Mouse (Mus musculus) stomach, embryonic 15.5 days (tissue): ENCODE data around the gene Kcnk15. TPM values are rescaled to one million over a fixed set of nuclear protein-coding genes. Genes with fewer than 3 reads are reported as not detected.

Experiments used
- ATAC-seq: fragments of 200-750 bp; cut with Nextera tagmentation; 2 replicates; pipeline ENCODE4 v1.8.0; 2017; ENCODE audit warnings: low read depth, moderate number of reproducible peaks, moderate TSS enrichment; ENCODE audit not compliant: insufficient read depth, low FRiP score
- H3K27ac ChIP-seq: fragments of 300-500 bp; sonication (generic); 2 replicates; pipeline ENCODE4 v1.5.1; 2015; ENCODE audit warnings: mild to moderate bottlenecking, inconsistent platforms
- H3K27me3 ChIP-seq: fragments of 300-500 bp; sonication (generic); replicated peaks from 2 replicates; pipeline ENCODE4 v1.6.1; 2015; ENCODE audit warnings: inconsistent platforms
- H3K36me3 ChIP-seq: fragments of 300-500 bp; sonication (generic); 2 replicates; pipeline ENCODE4 v1.6.1; 2015; ENCODE audit warnings: inconsistent platforms
- H3K4me1 ChIP-seq: fragments of 300-500 bp; sonication (generic); 2 replicates; pipeline ENCODE4 v1.6.1; 2015; ENCODE audit warnings: inconsistent platforms
- H3K4me2 ChIP-seq: fragments of 300-500 bp; sonication (generic); 2 replicates; pipeline ENCODE4 v1.6.1; 2015; ENCODE audit warnings: mild to moderate bottlenecking, inconsistent platforms
- H3K4me3 ChIP-seq: fragments of 300-500 bp; sonication (generic); replicated peaks from 2 replicates; pipeline ENCODE4 v1.5.1; 2015; ENCODE audit warnings: inconsistent platforms
- H3K9ac ChIP-seq: fragments of 300-500 bp; sonication (generic); 2 replicates; pipeline ENCODE4 v1.6.1; 2015; ENCODE audit warnings: inconsistent platforms
- H3K9me3 ChIP-seq: fragments of 300-500 bp; sonication (generic); 2 replicates; pipeline ENCODE4 v1.6.1; 2016; ENCODE audit warnings: inconsistent platforms
- WGBS: fragments of 180-500 bp; shearing (Covaris S2); methylation state at CpG from one replicate; pipeline ENCODE4 v1.1.7; 2015; 5-methylcytosine and 5-hydroxymethylcytosine counted together
- polyA plus RNA-seq: library from polyadenylated mRNA; unstranded; fragments of >200 nt; fragmentation: Nextera tagmentation; extraction: Ambion mirVana; gene quantifications from 2 replicates; pipeline ENCODE4 v1.2.1, GENCODE M21; 2015

Kcnk15 gene
- not detected in 2 replicates for polyA plus RNA-seq

DNA sequence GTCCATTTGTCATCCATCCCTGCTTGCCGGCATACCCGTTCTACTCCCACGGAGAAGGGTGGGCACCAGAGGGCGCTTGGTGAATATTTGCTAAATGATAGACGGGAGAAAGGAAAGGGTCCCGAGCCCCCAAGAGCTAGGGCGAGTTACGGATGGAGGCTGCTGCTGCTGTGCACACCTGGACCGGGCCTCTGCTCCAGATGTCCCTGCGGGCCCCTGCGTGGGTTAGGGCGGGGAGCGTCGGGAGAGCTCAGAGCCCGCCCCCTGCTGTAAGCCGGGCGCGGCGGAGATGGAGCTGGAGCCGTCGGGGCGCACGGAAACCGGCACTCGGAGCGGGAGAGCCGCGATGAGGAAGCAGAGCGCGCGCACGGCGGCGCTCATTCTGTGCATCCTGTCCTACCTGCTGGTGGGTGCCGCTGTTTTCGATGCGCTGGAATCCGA is at the start of gene Kcnk15:
Kcnk15 (plus strand) TSS at position 191 of the 441 bp plus-strand sequence.
- H3K36me3 ChIP-seq: no peaks in the 10 kb centered on the region
- H3K4me1 ChIP-seq: peaks cover 11% of the 10 kb centered on the region; the same call in 1 of the 2 replicates
- H3K27me3 ChIP-seq: peaks cover 73% of the 10 kb centered on the region
- H3K27ac ChIP-seq: no peak within 1 kb of the TSS
- no peaks in the 10 kb centered on the region for H3K9me3 ChIP-seq
- WGBS: under 1% methylated on average over 38 of the region's 38 CpGs
- peak within 1 kb of the TSS; percentile 42 for H3K4me2 ChIP-seq
- peak within 1 kb of the TSS; percentile 19 for H3K4me3 ChIP-seq
- no peak for ATAC-seq
- no peak within 1 kb of the TSS for H3K9ac ChIP-seq

DNA sequence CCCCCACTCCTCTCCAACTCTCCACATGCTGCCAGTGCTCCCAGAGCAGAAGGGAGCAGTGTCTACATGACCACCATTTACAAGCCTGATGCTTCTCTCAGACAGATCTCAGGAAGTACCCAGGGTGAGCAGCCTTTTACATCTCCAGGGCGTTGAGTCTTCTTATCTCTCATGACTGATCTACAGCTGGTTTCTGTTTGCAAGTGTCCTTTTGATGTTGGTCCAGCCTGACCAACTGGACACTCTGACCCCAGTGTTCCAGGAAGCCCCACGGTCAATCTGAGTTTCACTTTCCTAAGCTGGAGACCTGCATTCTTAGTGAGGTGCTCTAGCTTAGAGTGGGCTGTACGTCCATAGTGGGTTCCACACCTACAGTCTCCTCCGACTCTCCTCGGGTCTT is 49.6 kb upstream of the Kcnk15 start:
- Histone ChIP-seq H3K4me1 (no peaks in the 10 kb centered on the region), H3K9me3 (no peaks in the 10 kb centered on the region), H3K27me3 (0 out of 2 replicates have a peak, but pooled peaks cover 3% of the 10 kb centered on the region), H3K36me3 (no peaks in the 10 kb centered on the region), H3K4me2 (no peak overlapping the region), H3K4me3 (no peak overlapping the region), H3K9ac (no peak overlapping the region), H3K27ac (no peak overlapping the region)
- ATAC-seq: no peak
- 64% methylated on average over 5 of the region's 5 CpGs for WGBS

DNA sequence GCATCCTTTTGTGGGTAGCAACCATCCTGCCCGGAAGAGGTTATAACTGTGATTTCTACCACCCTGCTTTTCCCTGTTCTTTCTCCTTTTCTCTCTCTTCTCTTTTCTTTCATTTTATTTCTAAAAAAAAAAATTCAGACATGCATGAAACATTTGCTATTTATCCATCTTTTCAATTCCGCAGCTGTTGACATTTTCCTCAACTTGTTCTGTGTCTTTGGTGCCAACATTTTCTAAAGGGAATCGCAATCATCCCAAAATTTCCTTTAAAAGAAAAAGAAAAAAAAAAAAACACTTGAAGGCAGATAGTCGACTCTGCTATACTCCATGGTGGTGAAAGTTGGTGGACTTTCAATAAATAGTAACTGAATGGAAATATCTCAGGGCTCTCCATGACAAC is 44.3 kb upstream of the Kcnk15 start:
- Histone ChIP-seq H3K27ac (no peak overlapping the region), H3K9ac (no peak overlapping the region), H3K27me3 (no peaks in the 10 kb centered on the region), H3K4me2 (no peak overlapping the region), H3K4me3 (no peak overlapping the region), H3K4me1 (no peaks in the 10 kb centered on the region), H3K9me3 (no peaks in the 10 kb centered on the region), H3K36me3 (no peaks in the 10 kb centered on the region)
- WGBS: 84% methylated on average over 4 of the region's 4 CpGs
- no peak for ATAC-seq

DNA sequence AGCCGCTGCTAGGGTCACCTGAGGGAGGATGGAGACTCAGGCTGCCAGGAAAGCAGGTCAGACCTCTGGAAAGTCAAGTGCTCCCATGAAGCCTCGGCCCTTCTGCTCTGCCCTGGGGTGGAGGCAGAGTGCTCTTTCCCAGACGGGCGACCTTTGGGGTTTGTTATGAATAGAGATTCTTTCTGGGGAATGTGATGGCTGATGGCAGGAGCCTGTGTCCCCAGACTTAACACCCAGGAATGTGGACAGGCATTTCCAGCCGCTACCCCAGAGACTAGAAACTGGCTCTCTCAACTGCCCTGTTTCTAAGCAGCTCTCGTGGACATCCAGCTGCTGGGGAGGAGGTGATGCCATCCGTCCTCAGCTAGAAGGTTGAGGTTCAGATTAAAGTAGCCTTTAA is 43.7 kb upstream of the Kcnk15 start:
- ATAC-seq: no peak
- no peak overlapping the region for H3K4me2 ChIP-seq

DNA sequence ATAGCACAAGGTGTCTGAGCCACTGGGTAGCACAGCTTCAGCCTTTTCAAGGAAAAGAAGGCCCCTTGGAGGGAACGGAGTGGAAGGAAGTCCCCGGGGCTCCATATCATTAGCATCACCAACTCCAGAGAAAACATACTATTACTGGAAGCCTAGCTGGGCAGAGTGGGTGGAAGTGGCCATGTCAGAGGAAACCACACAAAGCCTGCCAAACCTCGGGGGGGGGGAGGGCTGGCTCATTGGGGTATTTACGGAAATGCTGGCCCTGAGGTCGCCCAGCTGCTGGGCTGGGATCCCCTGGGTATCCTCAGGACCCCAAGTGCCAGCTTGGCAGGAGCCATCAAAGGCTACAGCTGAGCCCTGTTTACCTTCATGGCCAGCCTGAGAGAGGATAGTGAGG is 40.4 kb upstream of the Kcnk15 start:
- Histone ChIP-seq H3K9me3 (no peaks in the 10 kb centered on the region), H3K27ac (no peak overlapping the region), H3K9ac (no peak overlapping the region), H3K4me2 (no peak overlapping the region), H3K36me3 (no peaks in the 10 kb centered on the region), H3K27me3 (no peaks in the 10 kb centered on the region), H3K4me1 (no peaks in the 10 kb centered on the region), H3K4me3 (no peak overlapping the region)
- 63% methylated on average over 5 of the region's 5 CpGs for WGBS
- no peak for ATAC-seq

More for the DNA sequence above, 43.7 kb upstream of the Kcnk15 start:
- Histone ChIP-seq H3K36me3 (no peaks in the 10 kb centered on the region), H3K9ac (no peak overlapping the region), H3K27ac (no peak overlapping the region), H3K9me3 (no peaks in the 10 kb centered on the region), H3K4me1 (no peaks in the 10 kb centered on the region), H3K27me3 (no peaks in the 10 kb centered on the region), H3K4me3 (no peak overlapping the region)
- 45% methylated on average over 7 of the region's 7 CpGs for WGBS

DNA sequence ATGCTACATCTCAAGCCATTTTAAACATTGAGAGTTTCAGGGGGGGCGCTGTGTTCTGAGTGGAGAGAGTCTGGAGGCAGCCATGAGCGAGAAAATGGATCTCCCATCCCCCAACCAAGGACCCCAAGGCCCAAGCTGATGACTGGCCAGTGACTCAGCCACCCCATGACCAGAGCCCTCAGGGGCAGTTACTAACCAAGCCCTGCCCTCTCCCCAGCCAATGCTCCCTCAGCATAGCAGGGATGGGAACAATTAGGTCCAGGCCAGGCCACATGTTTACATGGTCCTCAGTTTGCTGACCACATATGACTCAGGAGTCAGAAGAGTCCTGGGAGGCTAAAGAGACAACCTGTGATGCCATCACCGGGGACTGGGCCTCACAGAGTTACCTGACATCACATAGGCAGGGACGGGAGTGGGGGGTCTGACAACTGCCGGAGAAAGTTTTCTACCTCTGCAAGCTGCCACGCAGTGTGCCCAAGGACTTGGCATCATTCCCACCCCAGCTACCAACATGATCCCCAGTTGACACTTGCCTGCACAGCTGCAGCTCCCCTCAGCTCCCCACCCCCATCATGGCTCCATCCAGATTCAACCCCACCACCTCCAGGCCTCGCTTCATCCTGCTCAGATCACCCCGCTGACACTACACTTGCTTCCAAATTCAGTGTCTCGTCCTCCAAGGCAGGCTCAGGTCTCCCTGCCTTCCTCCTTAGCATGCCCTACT is 38.5 kb upstream of the Kcnk15 start:
- Histone ChIP-seq H3K27me3 (no peaks in the 10 kb centered on the region), H3K36me3 (no peaks in the 10 kb centered on the region), H3K9me3 (no peaks in the 10 kb centered on the region), H3K4me2 (no peak overlapping the region), H3K9ac (no peak overlapping the region), H3K4me3 (no peak overlapping the region), H3K4me1 (no peaks in the 10 kb centered on the region), H3K27ac (no peak overlapping the region)
- 83% methylated on average over 9 of the region's 9 CpGs for WGBS
- no peak for ATAC-seq

DNA sequence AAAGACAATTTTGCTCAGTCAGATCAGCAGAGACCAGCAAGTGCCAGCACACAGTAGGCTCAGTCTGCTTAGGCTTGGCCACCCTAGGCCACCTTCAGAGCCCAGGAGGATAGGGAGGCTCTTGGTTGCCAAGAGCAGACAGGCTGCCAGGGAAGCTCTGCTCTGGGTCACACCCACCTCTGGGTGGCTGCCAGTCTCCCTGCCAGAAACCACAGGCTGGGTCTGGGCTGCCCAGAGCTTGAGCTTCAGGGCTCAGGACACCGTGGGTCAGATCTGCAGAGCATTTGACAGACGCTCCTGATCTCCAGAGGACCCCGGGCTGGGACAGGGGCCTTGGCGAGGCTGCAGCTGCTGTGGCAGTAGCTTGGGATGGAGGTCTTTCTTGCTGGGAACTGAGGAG is 32.8 kb upstream of the Kcnk15 start, which contains the start of gene Ccn5:
Ccn5 (plus strand) TSS at position 255 of the 400 bp plus-strand sequence.
- no peak within 1 kb of the TSS for H3K27ac ChIP-seq
- H3K4me1 ChIP-seq: no peaks in the 10 kb centered on the region
- H3K4me3 ChIP-seq: no peak within 1 kb of the TSS
- no peak within 1 kb of the TSS for H3K4me2 ChIP-seq
- ATAC-seq: no peak
- H3K27me3 ChIP-seq: no peaks in the 10 kb centered on the region
- no peaks in the 10 kb centered on the region for H3K36me3 ChIP-seq
- no peaks in the 10 kb centered on the region for H3K9me3 ChIP-seq
- H3K9ac ChIP-seq: no peak within 1 kb of the TSS
- 62% methylated on average over 4 of the region's 4 CpGs for WGBS

DNA sequence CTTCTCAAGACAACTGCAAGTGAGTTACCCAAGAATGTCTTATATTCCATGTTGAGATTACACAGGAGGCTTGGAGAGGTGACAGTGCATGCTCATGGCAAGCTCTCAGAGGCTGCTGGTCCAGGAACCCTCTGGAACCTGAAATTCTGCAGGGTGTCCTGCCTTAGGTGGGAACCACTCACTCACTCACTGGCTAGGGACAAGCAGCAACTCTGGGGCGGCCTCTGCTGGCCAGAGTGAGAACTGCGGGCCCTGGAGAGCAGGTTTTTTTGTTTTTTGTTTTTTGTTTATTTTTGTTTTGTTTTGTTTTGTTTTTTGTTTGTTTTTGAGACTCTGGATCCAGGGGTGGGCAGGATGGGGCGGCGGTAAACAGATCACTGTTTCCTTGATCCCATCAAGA is 30.2 kb upstream of the Kcnk15 start:
- ATAC-seq: no peak
- H3K9ac ChIP-seq: no peak overlapping the region

DNA sequence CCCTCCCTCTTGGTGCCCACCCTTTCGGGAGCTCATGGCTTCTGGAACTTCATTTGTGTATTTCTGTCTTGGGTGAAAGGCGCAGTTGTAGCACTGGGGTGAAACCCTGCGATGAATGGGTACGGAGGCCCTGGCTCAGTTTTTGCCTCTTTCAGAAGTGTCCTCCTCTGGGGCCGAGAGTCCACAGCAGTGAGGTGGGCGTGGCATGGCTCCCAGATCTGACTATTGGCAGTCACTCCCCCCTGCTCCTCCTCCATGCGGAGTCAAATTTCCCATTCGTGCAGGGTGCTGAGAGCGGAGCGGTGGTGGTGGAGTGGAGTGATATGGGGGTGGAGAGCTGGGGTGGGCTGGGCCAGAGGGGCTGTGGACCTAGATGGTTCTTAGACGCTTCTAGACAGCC is 29.7 kb upstream of the Kcnk15 start:
- H3K4me3 ChIP-seq: no peak overlapping the region
- H3K36me3 ChIP-seq: no peaks in the 10 kb centered on the region
- no peaks in the 10 kb centered on the region for H3K4me1 ChIP-seq
- H3K4me2 ChIP-seq: peak overlapping the region; percentile 33
- WGBS: 32% methylated on average over 11 of the region's 11 CpGs
- H3K9me3 ChIP-seq: no peaks in the 10 kb centered on the region
- no peak overlapping the region for H3K27ac ChIP-seq
- ATAC-seq: peak; percentile 69
- H3K27me3 ChIP-seq: no peaks in the 10 kb centered on the region
- no peak overlapping the region for H3K9ac ChIP-seq

More for the DNA sequence above, 30.2 kb upstream of the Kcnk15 start:
- H3K4me1 ChIP-seq: no peaks in the 10 kb centered on the region
- no peak overlapping the region for H3K27ac ChIP-seq
- no peak overlapping the region for H3K4me3 ChIP-seq
- no peaks in the 10 kb centered on the region for H3K9me3 ChIP-seq
- H3K4me2 ChIP-seq: peak overlapping the region; percentile 33
- H3K36me3 ChIP-seq: no peaks in the 10 kb centered on the region
- WGBS: 5% methylated on average over 4 of the region's 4 CpGs
- H3K27me3 ChIP-seq: no peaks in the 10 kb centered on the region

DNA sequence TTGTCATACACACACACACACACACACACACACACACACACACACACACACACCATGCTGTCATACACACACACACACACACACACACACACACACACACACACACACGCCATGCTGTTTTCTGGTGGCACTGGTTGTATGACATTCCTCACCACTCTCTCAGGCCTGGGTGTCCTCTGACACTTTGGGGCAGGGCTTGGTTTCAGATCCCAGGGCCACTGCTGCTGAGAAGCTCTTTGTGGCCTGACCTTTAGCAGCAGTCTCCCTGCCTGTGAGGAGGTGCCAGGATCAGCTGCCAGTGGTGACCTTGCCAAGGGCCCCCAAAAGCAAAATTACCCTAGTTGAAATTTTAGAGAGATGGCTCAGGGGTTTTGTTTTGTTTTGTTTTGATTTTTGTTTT is 27.6 kb upstream of the Kcnk15 start:
- H3K9me3 ChIP-seq: no peaks in the 10 kb centered on the region
- no peak for ATAC-seq
- no peaks in the 10 kb centered on the region for H3K36me3 ChIP-seq
- 63% methylated on average over 1 of the region's 1 CpGs for WGBS
- no peak overlapping the region for H3K9ac ChIP-seq
- H3K27ac ChIP-seq: no peak overlapping the region
- H3K27me3 ChIP-seq: no peaks in the 10 kb centered on the region
- no peaks in the 10 kb centered on the region for H3K4me1 ChIP-seq
- no peak overlapping the region for H3K4me2 ChIP-seq
- H3K4me3 ChIP-seq: no peak overlapping the region

DNA sequence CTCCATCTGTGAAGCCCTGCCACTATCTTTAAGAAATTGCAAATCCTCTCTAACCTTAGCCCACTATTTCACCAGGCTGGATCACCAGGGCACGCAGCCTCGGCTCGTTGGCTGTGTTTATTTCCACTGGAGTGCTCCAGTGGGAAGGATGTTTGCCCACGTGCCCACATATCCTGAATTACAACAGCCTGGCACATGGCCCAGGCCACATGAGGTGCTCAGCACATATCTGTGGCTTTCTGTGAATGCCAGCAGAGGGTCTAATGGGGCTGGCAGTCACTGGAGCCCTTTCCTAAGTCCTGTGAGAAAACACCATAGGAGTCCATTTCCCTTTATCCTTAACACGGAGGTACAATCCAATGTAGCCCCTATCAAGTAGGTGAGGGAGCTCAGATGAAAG is 27.0 kb upstream of the Kcnk15 start:
- H3K27ac ChIP-seq: no peak overlapping the region
- no peak for ATAC-seq
- no peak overlapping the region for H3K4me3 ChIP-seq
- 65% methylated on average over 5 of the region's 5 CpGs for WGBS
- no peaks in the 10 kb centered on the region for H3K9me3 ChIP-seq
- H3K9ac ChIP-seq: no peak overlapping the region
- no peaks in the 10 kb centered on the region for H3K36me3 ChIP-seq
- H3K4me1 ChIP-seq: no peaks in the 10 kb centered on the region
- no peak overlapping the region for H3K4me2 ChIP-seq
- H3K27me3 ChIP-seq: no peaks in the 10 kb centered on the region

DNA sequence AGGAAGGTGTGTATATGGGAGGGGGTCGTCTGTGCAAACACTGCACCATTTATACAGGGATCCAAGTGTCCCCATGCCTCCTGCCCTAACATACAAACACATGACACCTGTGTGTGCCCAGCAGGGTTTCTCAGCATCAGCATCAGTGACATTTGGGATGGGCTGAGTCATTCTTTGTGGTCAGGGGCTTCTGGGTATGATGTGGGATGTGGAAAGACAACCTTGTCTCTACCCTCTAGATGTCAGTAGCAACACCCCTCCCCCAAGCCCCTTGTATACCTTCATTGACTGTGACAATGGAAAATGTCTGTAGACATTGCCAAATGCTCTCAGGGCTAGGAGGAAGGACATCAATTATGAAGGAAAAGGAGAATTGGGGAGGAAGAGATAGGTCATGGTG is 22.3 kb upstream of the Kcnk15 start:
- H3K4me3 ChIP-seq: no peak overlapping the region
- no peaks in the 10 kb centered on the region for H3K9me3 ChIP-seq
- no peaks in the 10 kb centered on the region for H3K4me1 ChIP-seq
- no peaks in the 10 kb centered on the region for H3K36me3 ChIP-seq
- H3K27ac ChIP-seq: no peak overlapping the region
- H3K27me3 ChIP-seq: no peaks in the 10 kb centered on the region
- WGBS: 41% methylated on average over 1 of the region's 1 CpGs
- no peak overlapping the region for H3K4me2 ChIP-seq
- no peak for ATAC-seq
- H3K9ac ChIP-seq: no peak overlapping the region
